Mouse (Mus musculus) brain, embryonic 14.5 days (tissue): ENCODE data around the gene Engase.

ENCODE experiments used
- CTCF ChIP-seq: fragments of 200-500 bp; IDR thresholded peaks from 2 replicates; pipeline ENCODE4 v1.5.1; 2012; ENCODE audit warnings: inconsistent platforms, mild to moderate bottlenecking, moderate library complexity, borderline replicate concordance; ENCODE audit not compliant: insufficient read depth, insufficient read length; ENCODE audit errors: extremely low read depth
- POLR2A ChIP-seq: fragments of 200-500 bp; IDR thresholded peaks from 2 replicates; pipeline ENCODE4 v1.6.1; 2012; ENCODE audit warnings: mild to moderate bottlenecking, inconsistent platforms, borderline replicate concordance; ENCODE audit not compliant: poor library complexity, insufficient read depth, insufficient read length, severe bottlenecking; ENCODE audit errors: extremely low read depth

- TF ChIP-seq POLR2A, result no peak
- TF ChIP-seq CTCF, result peak; percentile 50; the same call in 1 of the 2 replicates
Observed at GRCm38 (mm10) chr11:118488191-118488906, 11.7 kb downstream of the Engase start.
